Mouse (Mus musculus): ENCODE measurements at regions not wholly inside any gene's neighbourhood (a gene's known extent, or its start where the extent isn't known, plus 50 kb on each side); places are given as distances from the start of the nearest gene placed in this dataset.
A peak's percentile ranks its signal among the peaks of the same experiment; 100 is the strongest.

DNA sequence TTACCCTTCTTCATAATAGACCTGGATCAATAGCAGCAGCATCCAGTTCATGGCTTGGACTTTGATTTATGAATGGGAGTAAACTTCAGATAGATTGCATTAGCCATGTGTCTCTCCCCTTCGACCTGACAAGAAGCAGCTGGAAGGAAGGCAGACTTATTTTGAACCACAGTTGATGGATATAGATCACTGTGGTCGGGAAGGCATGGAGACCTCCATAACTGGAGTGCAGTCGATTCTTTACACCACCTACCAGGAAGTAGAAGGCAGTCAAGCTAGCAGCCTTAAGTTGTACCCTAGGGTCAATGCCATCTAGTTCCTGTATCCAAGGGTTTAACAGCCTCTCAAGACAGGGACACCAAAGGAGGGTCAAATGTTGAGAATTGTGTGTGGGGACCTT lies 1410.2 kb downstream of the Slc22a22 start:
- Histone ChIP-seq H3K9ac (ENCODE audit: low read depth, low read length) (no peak overlapping the region), H3K36me3 (ENCODE audit: control insufficient read depth, insufficient read depth, low read length) (no peaks in the 10 kb centered on the region), H3K9me3 (ENCODE audit: control insufficient read depth, low read length) (no peaks in the 10 kb centered on the region), H3K27ac (ENCODE audit: low read length) (no peak overlapping the region), H3K4me2 (ENCODE audit: low read depth, low read length) (no peak overlapping the region), H3K4me1 (ENCODE audit: control insufficient read depth, insufficient read depth, low read length) (peaks cover 9% of the 10 kb centered on the region), H3K27me3 (replicated peaks; ENCODE audit: control insufficient read depth, insufficient read depth, low read length) (no peaks in the 10 kb centered on the region), H3K4me3 (ENCODE audit: low read length) (no peak overlapping the region)
- no peak for ATAC-seq
- WGBS: 31% methylated on average over 3 of the region's 3 CpGs

- Histone ChIP-seq H3K27me3 (replicated peaks; ENCODE audit: control insufficient read depth, insufficient read depth, low read length) (no peaks in the 10 kb centered on the region), H3K27ac (ENCODE audit: low read length) (no peak overlapping the region), H3K4me1 (ENCODE audit: control insufficient read depth, insufficient read depth, low read length) (peaks cover 9% of the 10 kb centered on the region), H3K4me3 (ENCODE audit: low read length) (no peak overlapping the region), H3K9ac (ENCODE audit: low read depth, low read length) (no peak overlapping the region), H3K9me3 (ENCODE audit: control insufficient read depth, low read length) (no peaks in the 10 kb centered on the region), H3K4me2 (ENCODE audit: low read depth, low read length) (no peak overlapping the region; the same call in 1 of the 2 replicates), H3K36me3 (ENCODE audit: control insufficient read depth, insufficient read depth, low read length) (no peaks in the 10 kb centered on the region)
- ATAC-seq: peak; percentile 38; the same call in 1 of the 2 replicates
- WGBS: 59% methylated on average over 4 of the region's 4 CpGs
These were observed 1410.9 kb downstream of the Slc22a22 start for GRCm38 (mm10) chr15:56066540-56066939.

DNA sequence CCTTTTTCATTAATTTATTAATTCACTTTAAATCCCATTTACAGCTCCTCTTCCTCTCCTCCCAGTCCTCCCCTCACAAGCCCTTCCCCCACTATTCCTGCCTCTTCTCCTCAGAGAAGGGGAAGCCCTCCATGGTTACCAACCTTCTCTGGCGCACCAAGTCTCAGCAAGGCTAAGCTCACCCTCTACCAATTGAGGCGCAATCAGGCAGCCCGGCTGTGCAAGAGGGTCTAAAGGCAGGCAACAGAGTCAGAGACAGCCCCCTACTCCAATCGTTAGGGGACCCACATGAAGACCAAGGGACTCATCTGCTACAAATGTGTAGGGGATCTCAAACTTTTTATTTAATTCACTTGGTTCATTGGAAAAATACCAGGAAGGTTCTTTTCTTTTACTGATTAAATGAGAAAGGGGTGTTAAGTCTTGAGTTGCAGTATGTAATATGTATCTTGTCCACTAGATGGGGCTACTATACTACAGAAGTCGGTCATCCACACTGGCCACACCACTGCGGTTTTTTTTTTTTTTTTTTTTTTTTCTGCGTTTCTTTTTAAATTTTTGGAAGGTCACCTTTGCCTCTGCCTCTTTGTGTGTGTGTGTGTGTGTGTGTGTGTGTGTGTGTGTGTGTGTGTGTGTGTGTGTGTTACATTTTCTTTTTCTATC lies 1411.4 kb downstream of the Slc22a22 start:
- H3K9ac ChIP-seq (ENCODE audit: low read depth, low read length): no peak overlapping the region
- H3K4me2 ChIP-seq (ENCODE audit: low read depth, low read length): no peak overlapping the region
- no peak overlapping the region for H3K4me3 ChIP-seq (ENCODE audit: low read length)
- H3K27ac ChIP-seq (ENCODE audit: low read length): no peak overlapping the region
- H3K27me3 ChIP-seq (replicated peaks; ENCODE audit: control insufficient read depth, insufficient read depth, low read length): no peaks in the 10 kb centered on the region
- peak; percentile 69 for ATAC-seq
- H3K36me3 ChIP-seq (ENCODE audit: control insufficient read depth, insufficient read depth, low read length): no peaks in the 10 kb centered on the region
- H3K4me1 ChIP-seq (ENCODE audit: control insufficient read depth, insufficient read depth, low read length): peaks cover 9% of the 10 kb centered on the region
- H3K9me3 ChIP-seq (ENCODE audit: control insufficient read depth, low read length): no peaks in the 10 kb centered on the region
- WGBS: 34% methylated on average over 7 of the region's 7 CpGs

GRCm38 (mm10) chr15:56062576-56062975 lies 1414.8 kb downstream of the Slc22a22 start:
- WGBS: 85% methylated on average over 3 of the region's 3 CpGs

DNA sequence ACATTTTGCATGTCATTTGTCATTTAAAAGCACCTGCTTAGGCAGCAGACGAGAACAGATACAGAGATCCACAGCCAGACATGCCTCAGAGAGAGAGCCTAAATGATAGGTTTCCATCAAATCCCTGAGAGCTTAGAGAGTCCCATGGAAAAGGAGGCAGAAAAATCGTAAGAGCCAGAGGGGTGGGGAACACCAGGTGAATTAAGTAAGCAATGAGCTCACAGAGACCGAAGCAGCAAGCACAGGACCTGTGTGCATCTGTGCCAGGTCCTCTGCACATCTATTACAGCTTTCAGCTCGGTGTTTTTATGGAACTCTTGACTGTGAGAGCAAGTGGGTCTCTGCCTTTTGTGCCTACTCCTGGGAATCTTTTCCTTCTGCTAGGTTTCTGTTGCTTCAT lies 1416.1 kb downstream of the Slc22a22 start:
- Histone ChIP-seq H3K4me2 (ENCODE audit: low read depth, low read length) (no peak overlapping the region), H3K4me1 (ENCODE audit: control insufficient read depth, insufficient read depth, low read length) (no peaks in the 10 kb centered on the region), H3K9ac (ENCODE audit: low read depth, low read length) (no peak overlapping the region), H3K4me3 (ENCODE audit: low read length) (no peak overlapping the region), H3K36me3 (ENCODE audit: control insufficient read depth, insufficient read depth, low read length) (no peaks in the 10 kb centered on the region), H3K27ac (ENCODE audit: low read length) (no peak overlapping the region), H3K9me3 (ENCODE audit: control insufficient read depth, low read length) (no peaks in the 10 kb centered on the region), H3K27me3 (replicated peaks; ENCODE audit: control insufficient read depth, insufficient read depth, low read length) (no peaks in the 10 kb centered on the region)
- no peak for ATAC-seq
- 59% methylated on average over 4 of the region's 4 CpGs for WGBS

More at GRCm38 (mm10) chr15:56062576-56062975, 1414.8 kb downstream of the Slc22a22 start:
- H3K9ac ChIP-seq (ENCODE audit: low read depth, low read length): no peak overlapping the region
- H3K9me3 ChIP-seq (ENCODE audit: control insufficient read depth, low read length): no peaks in the 10 kb centered on the region
- H3K4me3 ChIP-seq (ENCODE audit: low read length): no peak overlapping the region
- no peaks in the 10 kb centered on the region for H3K27me3 ChIP-seq (replicated peaks; ENCODE audit: control insufficient read depth, insufficient read depth, low read length)
- H3K4me2 ChIP-seq (ENCODE audit: low read depth, low read length): no peak overlapping the region
- no peak overlapping the region for H3K27ac ChIP-seq (ENCODE audit: low read length)
- no peak for ATAC-seq
- H3K36me3 ChIP-seq (ENCODE audit: control insufficient read depth, insufficient read depth, low read length): no peaks in the 10 kb centered on the region
- peaks cover 9% of the 10 kb centered on the region for H3K4me1 ChIP-seq (ENCODE audit: control insufficient read depth, insufficient read depth, low read length)

- no peaks in the 10 kb centered on the region for H3K9me3 ChIP-seq (ENCODE audit: control insufficient read depth, low read length)
- H3K4me3 ChIP-seq (ENCODE audit: low read length): no peak overlapping the region
- ATAC-seq: no peak
- no peaks in the 10 kb centered on the region for H3K27me3 ChIP-seq (replicated peaks; ENCODE audit: control insufficient read depth, insufficient read depth, low read length)
- WGBS: 43% methylated on average over 7 of the region's 7 CpGs
- H3K36me3 ChIP-seq (ENCODE audit: control insufficient read depth, insufficient read depth, low read length): no peaks in the 10 kb centered on the region
- no peak overlapping the region for H3K9ac ChIP-seq (ENCODE audit: low read depth, low read length)
- H3K4me2 ChIP-seq (ENCODE audit: low read depth, low read length): no peak overlapping the region
- no peaks in the 10 kb centered on the region for H3K4me1 ChIP-seq (ENCODE audit: control insufficient read depth, insufficient read depth, low read length)
- H3K27ac ChIP-seq (ENCODE audit: low read length): no peak overlapping the region
These were observed 1426.7 kb downstream of the Slc22a22 start for GRCm38 (mm10) chr15:56050716-56051115.

GRCm38 (mm10) chr15:56047832-56048231 lies 1429.6 kb downstream of the Slc22a22 start:
- WGBS: 87% methylated on average over 2 of the region's 2 CpGs
- no peak overlapping the region for H3K27ac ChIP-seq (ENCODE audit: low read length)
- no peak overlapping the region for H3K4me2 ChIP-seq (ENCODE audit: low read depth, low read length)
- ATAC-seq: no peak
- no peak overlapping the region for H3K9ac ChIP-seq (ENCODE audit: low read depth, low read length)
- no peaks in the 10 kb centered on the region for H3K9me3 ChIP-seq (ENCODE audit: control insufficient read depth, low read length)
- no peaks in the 10 kb centered on the region for H3K4me1 ChIP-seq (ENCODE audit: control insufficient read depth, insufficient read depth, low read length)
- H3K27me3 ChIP-seq (replicated peaks; ENCODE audit: control insufficient read depth, insufficient read depth, low read length): no peaks in the 10 kb centered on the region
- no peaks in the 10 kb centered on the region for H3K36me3 ChIP-seq (ENCODE audit: control insufficient read depth, insufficient read depth, low read length)
- no peak overlapping the region for H3K4me3 ChIP-seq (ENCODE audit: low read length)

DNA sequence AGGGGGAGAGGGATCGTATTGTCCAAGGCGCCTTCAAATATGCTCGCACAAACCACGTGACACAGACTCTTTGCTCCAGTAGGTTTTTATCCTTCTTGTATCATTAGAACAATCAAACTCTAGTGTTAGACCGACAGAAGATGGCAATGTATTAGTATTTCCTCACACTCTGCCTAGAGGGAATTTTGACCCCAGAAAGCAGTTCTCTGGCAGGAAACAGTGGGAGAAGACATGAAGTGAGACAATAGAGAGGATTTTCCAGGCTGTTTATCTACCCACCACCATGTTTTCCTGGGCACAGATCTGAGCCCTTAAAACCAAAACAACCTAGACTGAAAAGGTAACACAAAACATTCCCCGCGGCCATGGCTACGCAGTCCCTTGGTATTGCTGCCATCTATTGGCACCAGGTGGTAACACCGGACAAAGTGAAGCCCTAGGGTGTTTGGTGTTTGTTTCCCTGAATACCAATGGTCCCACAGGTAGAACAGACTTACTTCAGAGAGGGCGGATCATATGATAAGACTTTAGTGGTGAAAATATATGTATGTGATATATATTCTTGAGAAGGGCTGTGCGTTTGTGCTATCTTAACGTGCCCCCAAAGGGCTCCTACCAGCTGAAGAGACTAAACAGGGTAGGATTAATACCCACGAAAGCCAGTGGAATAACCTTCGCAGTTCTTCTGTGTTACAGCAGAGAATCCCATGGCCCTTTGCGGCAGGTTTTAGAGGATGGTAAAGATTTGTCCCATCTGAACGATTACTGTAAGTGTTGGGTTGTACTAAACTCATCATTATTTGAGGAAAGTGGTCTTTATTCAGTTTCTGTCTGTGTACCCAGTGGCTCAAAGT lies 1430.5 kb downstream of the Slc22a22 start:
- H3K9ac ChIP-seq (ENCODE audit: low read depth, low read length): no peak overlapping the region

DNA sequence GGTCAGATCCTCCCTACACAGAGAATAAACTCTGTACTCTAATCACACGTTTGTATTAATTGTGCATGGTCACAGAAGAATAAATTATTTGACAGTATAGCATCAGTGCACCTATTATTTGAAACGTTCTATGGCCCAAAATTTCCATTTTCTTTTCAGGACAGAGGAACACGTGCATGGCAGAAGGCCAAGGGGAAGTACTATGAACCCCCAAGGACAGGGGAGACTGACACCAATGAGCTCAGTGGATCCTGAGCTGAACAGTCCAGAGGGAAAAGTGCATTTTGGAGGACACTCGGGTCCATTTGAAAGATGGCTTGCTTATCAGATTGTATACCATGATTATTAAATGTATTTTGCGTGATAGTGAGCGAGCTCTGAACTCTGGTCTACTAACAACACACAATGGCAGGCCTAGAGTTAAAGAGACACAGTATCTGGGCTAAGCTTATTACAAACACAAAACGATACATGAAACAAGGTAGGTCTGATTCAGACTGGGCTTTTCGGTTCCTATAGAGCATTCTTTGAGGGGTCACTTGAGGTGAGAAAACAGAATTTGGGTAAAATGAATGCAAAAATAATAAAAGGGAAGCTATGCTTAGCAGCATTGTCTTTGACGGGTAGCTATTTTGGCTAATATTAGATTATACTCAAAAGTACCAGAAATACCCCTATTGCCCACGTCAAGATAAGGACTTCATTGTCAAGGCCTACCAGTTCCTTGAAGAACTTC lies 1431.7 kb downstream of the Slc22a22 start:
- 86% methylated on average over 10 of the region's 10 CpGs for WGBS
- Histone ChIP-seq H3K27me3 (replicated peaks; ENCODE audit: control insufficient read depth, insufficient read depth, low read length) (no peaks in the 10 kb centered on the region), H3K4me1 (ENCODE audit: control insufficient read depth, insufficient read depth, low read length) (no peaks in the 10 kb centered on the region), H3K36me3 (ENCODE audit: control insufficient read depth, insufficient read depth, low read length) (no peaks in the 10 kb centered on the region), H3K4me2 (ENCODE audit: low read depth, low read length) (no peak overlapping the region), H3K27ac (ENCODE audit: low read length) (no peak overlapping the region), H3K9me3 (ENCODE audit: control insufficient read depth, low read length) (no peaks in the 10 kb centered on the region), H3K4me3 (ENCODE audit: low read length) (no peak overlapping the region), H3K9ac (ENCODE audit: low read depth, low read length) (no peak overlapping the region)
- ATAC-seq: no peak

More for the DNA sequence above, 1430.5 kb downstream of the Slc22a22 start:
- no peaks in the 10 kb centered on the region for H3K9me3 ChIP-seq (ENCODE audit: control insufficient read depth, low read length)
- peak overlapping the region; percentile 58 for H3K4me2 ChIP-seq (ENCODE audit: low read depth, low read length)
- peak overlapping the region; percentile 35 for H3K4me3 ChIP-seq (ENCODE audit: low read length)
- no peaks in the 10 kb centered on the region for H3K36me3 ChIP-seq (ENCODE audit: control insufficient read depth, insufficient read depth, low read length)
- no peaks in the 10 kb centered on the region for H3K4me1 ChIP-seq (ENCODE audit: control insufficient read depth, insufficient read depth, low read length)
- H3K27me3 ChIP-seq (replicated peaks; ENCODE audit: control insufficient read depth, insufficient read depth, low read length): no peaks in the 10 kb centered on the region
- peak; percentile 81; the same call in 1 of the 2 replicates for ATAC-seq
- H3K27ac ChIP-seq (ENCODE audit: low read length): no peak overlapping the region
- WGBS: 29% methylated on average over 16 of the region's 16 CpGs
